Mouse (Mus musculus) testis, postnatal 10 days (tissue): ENCODE data around the gene Wdr83os.

Experiments
- DNase-seq: peaks from one replicate; pipeline ENCODE4 v3.0.0; 2021; ENCODE audit warnings: low spot score

Wdr83os gene

DNA sequence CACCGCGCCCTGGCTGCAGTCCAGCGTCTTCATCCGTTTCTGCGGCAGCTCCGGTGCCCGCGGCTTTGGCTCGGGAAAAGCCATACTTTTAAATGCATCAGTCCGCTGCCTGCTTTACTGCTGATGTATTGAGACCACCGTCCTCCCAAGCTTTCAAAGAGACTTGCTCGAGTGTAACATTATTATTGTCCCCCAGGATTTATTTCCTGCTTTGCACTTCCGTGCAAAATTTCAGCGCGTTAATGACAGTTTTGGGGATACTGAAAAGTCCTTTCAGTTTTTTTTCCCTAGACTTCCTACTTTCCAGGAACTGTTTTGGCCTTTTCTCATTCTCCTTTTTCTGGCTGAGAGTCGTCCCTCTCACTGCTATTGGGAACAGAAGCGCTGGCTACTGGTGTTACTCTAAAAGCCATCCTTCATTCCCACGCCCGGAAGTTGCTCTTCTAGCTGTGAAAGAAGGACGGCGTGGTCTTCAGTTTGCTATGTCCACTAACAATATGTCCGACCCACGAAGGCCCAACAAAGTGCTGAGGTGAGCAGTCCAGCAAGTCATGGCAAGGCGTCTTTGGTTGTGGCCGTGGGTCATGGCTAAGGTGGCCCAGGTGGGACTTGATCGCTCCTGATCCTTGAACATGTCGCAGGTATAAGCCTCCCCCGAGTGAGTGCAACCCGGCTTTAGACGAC, at the start of gene Wdr83os:
Gene Wdr83os (plus strand): TSS at position 209 of the 684 bp plus-strand sequence.
- peak; percentile 77 for DNase-seq

DNA sequence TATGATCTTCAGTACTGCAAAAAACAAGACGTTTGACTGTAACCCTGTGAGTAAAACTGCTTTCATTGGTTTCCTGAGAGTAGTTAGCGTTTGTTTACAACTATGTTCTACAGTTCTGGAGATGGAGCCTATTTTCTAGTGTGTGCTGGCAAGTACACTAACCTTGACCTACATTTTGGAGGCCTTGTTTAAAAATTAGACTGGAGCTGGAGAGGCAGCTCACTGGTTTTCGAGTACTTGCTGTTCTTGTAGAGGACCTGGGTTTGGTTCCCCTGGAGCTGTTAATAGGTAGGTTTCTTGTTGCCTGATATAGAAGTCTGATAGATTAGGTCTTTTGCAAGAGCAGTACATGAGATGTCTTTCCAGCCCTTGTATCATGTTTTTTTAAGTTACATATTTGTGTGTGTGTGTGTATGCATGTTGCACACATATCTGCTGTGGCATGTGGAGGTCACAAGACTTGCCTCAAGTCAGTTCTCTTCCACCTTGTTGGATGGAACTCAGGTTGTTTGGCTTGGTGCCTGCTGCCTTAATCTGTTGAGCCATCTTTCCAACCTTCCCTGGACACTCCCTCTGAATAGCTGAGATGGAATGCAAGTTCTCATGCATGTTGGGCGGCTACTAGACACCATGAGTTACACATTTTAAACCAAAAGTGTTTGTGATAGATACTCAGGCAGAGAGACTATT, 47.8 kb upstream of the Wdr83os start:
- no peak for DNase-seq

DNA sequence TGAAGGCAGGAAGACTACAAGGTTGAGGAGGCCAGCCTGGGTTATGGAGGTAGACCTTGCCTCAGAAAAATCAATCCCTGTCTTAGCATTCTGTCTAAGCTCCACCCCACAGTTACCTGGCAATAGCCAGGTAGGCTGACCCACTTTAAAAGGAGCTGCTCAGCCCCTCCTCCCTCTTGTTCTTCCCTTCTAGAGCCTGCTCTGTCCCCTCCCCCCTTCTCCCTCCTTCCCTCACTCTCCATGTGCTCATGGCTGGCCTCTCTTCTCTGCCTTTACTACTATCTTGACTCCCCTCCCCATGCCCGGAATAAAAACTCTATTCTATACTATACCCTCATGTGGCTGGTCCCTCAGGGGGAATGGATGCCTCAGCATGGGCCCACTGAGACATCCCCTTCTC, 46.7 kb upstream of the Wdr83os start:
- no peak for DNase-seq

DNA sequence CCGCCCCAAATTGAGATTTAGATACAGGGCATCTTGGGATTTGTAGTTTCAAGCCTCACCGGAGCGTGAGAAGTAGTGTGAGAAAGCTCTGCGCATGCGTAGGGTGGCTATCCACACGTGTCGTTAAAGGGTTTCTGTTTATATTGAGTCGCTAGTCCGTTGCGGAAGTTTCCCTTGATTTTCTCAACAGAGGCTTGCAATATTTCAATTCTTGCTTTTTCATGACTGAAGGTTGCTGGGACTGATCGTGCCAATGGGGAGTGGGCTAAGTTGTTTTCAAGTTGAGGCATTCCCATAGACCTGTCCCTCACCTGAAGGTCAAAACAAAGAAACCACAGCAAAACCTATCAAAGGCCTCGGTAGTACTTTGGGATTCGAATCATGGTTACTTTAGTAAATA, 45.8 kb upstream of the Wdr83os start:
- DNase-seq, result peak; percentile 85

DNA sequence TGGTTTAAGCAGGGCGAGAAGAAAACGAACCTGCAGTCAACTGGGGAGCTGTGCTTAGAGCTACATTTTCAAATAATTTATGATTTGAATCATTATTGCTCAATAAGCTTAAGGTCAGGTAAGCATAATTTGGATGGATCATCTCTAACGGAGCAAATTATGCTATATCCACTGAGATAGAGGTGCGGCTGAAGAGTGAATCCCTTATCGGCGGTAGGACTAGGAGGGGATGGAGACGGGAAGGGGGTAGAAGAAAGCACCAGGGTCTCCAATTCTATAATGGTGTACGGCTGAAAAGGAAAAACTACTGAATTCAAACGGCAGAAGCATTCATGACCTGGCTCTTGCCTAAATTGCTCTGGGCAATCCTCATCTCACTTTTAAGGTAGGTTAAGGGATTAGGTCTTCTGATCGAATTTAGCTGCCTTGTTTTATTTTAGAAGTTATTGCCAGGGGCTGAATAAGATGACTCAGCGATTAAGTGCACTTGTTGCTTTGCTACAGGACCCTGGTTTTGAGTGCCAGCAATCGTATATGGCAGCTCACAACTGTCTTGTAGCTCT, 45.3 kb upstream of the Wdr83os start:
- DNase-seq, result no peak

DNA sequence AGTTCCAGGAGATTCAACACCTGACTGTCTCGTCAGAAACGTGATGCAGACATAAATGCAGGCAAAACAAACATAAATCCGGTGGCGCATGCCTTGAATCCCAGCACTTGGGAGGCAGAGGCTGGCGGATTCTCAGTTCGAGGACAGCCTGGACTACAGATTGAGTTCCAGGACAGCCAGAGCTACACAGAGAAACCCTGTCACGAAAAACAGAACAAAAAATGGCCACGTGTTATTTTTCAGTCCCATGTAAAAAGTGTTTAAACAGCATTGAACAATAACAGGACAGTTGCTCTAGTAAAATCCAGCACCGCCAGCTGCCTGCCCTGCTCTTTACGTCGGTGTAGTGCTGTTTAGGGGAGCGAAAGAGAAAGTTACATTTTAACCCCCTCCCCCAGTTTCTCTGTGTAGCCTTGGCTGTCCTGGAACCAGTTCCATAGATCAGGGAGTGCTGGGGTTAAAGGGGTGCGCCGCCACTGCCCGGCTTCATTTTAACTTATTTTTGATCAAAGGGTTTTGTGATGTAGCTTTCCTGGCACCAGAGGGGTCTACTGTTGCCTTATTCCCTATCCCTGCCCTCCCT, 44.7 kb upstream of the Wdr83os start:
- DNase-seq, result no peak

DNA sequence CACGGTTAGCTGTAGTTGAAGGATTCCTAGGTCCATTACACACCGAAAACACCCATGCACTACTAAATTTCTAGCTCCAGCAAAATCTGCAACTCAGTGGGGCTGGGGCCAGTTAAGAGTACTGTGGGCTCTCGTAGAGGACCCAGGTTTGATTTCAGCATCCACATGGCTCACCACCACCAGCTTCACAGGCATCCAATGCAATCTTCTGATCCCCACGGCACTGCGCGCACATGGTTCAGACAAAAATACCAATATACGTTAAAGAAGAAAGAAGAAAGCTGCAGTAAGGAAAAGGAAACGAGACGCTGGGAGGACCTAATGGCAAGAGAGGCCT, 44.2 kb upstream of the Wdr83os start:
- no peak for DNase-seq

DNA sequence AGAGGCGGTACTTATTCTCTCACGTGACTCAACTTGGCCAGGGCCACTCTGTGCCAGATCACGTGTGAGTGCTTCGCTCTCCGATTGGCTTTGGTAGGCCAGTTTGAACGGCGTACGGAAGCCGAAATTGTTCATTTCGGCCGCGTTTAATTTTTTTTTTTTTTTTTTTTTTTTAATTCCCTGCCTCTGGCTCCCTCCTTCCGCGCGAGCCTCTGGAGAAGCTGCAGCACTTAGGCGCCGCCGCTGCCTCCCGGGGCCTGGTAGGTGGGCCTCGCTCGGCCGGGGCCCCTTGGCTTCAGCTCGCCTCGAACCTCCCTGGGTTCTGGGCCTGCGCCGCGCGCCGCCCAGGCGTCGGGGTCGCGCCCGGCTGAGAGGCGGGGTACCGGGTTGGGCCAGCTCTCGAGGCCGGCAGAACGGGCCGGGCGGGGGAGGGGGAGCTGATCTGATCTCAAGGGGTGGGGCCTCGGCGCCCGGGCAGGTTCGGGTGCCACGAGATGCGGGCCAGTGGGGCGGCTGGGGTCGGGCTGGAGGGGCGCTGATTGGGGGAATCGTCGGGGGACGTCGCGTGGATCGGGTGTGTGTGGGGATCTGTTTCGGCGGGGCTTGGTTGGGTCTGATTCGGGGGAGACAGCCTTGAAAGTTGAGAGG, 43.7 kb upstream of the Wdr83os start, which contains the start of gene Tnpo2:
Gene Tnpo2 (plus strand): TSS at position 198 of the 648 bp plus-strand sequence.
- DNase-seq, result peak; percentile 94

DNA sequence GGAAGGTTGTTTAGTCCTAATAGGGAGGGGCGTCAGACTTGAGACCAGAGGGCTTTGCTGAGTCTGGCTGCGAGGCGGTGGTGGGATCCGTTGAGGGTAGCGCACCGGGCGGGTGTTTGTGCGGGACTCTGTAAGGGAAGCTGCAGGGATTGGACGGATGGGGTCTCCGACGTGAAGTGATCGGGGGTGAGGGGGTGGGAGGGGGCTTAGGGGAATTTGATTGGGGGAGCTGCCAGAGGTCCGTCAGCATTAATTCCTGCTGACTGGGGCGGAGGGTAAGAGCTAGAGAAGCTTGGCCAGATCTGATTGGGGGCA, 43.2 kb upstream of the Wdr83os start:
- no peak for DNase-seq

DNA sequence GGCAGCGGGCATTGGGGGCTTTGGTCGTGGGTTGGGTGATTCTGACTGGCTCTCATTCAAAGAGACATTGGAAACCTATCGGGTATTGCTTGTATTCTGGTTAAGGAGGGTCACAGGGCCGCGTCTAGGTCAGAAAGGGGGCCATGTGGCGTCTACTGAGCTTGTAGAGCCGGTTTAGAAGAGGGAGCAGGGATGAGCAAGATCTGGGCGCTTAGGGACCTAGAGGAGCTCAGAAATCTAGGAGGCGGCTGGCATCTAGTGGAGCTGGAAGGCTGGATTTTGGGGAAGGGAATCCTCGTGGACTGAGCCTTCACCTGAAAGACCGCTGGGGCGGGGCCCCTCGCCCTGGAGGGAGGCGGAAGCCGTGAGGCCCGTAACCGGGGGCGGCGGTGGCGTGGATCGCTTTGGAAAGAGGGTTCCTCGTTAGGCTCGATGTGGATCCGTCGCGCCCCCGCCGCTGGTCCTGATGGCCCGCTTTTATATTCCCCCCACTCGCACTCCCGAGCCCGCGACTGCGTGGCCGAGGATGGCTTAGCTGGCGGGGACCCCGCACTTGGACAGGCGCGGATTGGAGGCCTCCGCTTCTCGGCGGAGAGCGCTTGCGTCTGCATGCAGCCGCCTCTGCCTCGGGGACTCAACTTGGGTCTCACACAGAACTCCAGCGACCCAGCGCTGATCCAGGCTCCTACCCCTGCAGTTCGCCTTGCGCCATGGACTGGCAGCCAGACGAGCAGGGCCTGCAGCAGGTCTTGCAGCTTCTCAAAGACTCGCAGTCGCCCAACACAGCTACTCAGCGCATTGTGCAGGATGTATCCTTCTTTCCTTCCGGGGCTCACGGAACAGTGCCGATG, 42.6 kb upstream of the Wdr83os start:
- peak; percentile 73 for DNase-seq

DNA sequence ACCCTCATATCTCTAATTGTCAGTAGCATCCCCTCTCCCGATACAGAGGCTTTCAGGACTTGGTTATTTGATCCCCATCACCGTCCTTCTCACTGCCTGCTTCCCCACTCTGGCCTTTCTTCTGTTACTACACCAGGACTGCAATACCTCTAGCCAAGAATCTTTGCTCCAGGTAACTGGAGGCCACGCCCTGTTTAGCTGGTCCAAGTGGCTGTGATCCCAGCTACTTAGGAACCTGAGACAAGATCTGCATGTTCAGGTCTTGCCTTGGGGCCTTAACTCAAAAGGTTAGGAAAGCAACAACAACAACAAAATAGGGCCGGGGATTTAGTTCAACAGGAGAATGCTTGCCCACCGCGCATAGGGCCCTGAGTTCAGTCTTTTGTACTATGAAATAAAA, 36.9 kb upstream of the Wdr83os start:
- no peak for DNase-seq

DNA sequence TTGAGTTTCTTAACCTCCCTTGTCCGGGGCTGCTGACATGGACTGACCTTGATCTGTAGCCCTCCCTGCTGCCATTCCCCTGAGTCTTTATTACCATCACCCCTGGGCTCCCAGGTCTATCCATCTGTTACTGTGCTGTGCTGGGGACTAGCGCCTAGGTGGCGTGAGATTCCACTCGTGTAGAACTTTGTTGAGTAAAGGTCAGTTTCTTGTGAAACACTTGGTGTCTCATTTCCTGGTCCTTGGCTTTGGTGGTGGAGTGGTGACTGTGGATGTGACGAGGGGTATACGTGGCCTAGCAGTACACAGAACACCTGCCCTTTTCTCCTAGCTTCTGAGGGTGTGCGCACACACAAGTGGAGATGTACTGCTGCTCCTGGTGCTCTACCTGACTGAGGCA, 23.2 kb upstream of the Wdr83os start:
- DNase-seq, result no peak

DNA sequence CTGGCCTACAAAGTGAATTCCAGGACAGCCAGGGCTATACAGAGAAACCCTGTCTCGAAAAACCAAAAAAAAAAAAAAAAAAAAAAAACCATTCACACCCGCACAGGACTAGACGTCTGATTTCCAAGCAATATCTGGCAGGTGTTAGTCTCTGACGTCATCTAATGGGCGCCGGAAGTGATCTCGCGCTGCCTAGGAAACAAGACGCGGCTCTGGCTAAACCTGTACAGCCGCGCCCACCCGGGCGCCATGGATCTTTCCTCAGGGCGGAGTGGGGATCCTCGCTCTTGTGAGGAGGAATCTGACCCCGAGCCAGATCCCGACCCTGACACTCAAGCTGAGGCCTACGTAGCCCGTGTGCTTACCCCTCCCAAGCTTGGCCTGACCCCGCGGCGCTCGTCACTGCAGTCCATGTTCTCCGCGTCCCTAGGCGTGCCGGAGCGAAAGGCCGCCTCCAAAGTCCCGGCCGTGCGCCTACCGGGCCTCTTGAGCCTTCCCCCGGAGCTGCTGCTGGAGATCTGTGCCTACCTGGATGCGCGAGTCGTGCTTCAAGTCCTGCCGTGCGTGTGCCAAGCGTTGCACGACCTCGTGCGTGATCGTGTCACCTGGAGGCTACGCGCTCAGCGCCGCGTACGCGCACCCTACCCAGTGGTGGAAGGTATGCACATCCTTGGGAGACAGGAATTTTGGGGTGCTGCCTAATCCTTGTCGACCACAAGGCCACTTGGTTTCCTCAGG, 20.5 kb upstream of the Wdr83os start, which contains the start of gene Fbxw9:
Gene Fbxw9 (plus strand): TSS at position 177 of the 738 bp plus-strand sequence.
- DNase-seq, result peak; percentile 92

DNA sequence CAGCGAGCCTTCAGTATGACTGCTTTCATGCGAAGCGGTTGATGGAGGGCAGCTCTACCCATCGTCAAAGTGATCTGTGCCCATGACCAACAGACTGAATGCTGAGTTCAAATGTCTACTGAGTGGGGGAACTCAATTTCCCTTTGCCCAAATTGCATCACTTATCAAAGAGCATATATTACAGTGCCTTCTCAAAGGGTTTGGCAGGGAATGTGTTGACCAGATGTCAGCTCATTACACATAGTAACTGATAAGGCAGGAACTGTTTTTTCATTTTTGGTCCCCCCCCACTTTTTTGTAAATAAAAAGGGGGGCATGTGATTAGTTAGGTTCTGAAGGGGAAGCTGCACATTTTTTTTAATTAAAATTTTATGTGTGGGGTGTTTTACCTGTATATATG, 17.9 kb upstream of the Wdr83os start:
- DNase-seq, result no peak

DNA sequence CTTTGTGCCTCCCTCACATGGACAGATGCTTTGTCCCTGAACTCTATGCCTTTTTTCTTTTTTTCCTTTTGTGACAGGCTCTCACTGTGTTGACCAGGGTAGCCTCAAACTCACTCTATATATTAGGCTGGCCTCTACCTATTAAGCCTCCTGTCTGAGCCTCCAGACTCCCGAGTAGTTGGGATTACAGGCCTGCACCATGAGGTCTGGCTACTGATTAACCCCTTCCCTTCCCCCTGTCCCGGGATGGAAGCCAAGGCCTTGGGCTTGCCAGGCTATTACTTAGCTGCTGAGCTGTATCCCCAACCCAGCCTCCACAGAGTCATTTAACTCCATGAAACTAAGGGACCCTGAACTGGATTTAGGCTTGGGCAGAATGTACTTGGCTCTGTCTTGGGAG, 15.3 kb upstream of the Wdr83os start:
- no peak for DNase-seq

DNA sequence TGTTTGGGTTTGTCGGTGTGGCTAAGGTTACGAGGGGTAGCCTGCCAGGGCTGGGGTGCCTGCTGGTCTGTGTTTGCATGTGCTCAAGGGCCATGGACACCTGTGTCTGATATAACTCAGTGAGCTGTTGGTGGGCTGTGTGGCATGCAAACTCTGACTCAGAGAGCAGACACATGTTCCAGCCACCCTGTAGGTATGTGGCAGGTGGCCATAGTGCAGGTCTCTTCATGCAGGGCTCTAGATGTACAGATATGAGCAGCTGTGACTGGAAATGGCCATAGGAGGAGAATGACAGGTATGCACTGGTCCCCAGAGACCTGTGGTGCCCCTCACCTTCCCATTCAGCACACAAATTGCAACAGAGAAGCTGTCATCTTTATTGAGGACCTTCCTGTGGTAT, 13.4 kb upstream of the Wdr83os start:
- no peak for DNase-seq

DNA sequence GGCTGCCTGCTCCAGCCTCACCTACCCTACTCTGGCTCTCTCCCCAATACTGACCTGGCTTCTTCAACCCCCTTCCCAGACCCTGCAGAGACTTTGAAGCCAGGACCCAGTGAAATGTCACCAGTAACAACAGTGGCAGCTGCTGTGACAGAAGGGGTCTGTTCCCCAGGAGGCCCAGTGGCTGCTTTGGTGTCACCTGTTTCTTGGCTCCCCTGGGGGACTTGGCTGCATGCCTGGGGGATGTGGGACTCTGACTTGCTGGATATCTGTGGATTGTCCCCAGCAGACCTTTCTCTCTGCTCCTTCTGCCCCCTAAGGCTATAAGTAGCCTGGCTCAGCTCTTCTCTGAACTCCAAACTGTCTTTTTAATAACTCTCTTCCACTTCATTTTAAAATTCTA, 12.6 kb upstream of the Wdr83os start, which contains the start of gene Gm5741:
Gene Gm5741 (minus strand): TSS at position 1 of the 400 bp plus-strand sequence.
- no peak for DNase-seq

DNA sequence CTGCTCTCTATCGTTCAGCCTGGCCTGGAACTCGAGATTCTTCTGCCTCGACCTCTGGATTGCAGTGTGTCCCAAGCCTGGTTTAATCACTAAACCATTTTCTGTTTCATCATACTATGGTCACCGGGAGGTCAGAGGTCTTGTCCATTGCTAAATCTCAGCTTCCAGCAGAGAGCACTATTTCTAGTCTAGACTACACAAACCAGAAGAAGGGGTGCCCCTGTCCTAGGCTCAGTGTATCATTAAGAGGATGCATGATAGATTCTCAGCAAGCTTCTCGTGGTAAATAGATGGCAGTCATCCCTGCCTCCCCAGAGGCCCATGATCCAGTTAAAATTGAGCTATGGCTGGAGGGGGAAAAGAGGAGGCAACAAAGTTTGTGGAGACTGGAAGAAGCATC, 9.5 kb upstream of the Wdr83os start:
- DNase-seq, result no peak

DNA sequence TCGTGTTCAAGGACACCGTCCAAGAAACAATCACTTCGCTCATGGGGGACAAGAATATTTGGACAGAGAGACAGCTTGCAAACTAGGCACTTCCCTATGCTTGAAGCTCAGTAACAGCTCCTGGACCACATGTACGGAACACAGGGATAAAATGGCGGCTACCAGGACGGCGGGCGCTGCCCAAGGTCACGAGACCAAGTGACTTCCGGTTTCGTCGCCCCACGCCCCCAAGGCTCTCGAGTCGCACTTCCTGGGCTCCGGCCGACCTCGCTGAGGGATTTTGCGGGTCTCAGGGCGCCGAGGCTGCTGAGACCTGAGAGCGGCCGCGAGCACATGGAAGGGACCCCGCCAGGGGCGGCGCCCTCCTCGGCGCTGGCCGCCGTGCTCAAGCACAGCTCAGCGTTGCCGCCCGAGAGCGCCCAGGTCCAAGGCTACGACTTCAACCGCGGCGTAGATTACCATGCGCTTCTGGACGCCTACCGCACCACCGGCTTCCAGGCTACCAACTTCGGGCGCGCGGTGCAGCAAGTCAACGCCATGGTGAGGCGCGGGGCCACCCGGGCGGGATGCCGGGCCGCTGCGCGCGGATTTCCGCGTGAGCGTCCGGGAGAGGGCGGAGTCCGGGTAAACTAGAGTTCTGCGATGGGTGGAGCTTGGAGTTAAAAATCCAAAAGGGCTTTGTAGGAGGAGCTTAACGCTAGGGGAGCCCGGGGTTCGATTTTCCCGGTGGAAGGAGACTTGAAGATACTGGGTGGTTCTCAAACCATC, 8.8 kb upstream of the Wdr83os start, which contains the start of gene Dhps:
Gene Dhps (plus strand): TSS at position 244 of the 768 bp plus-strand sequence.
- DNase-seq, result peak; percentile 90

DNA sequence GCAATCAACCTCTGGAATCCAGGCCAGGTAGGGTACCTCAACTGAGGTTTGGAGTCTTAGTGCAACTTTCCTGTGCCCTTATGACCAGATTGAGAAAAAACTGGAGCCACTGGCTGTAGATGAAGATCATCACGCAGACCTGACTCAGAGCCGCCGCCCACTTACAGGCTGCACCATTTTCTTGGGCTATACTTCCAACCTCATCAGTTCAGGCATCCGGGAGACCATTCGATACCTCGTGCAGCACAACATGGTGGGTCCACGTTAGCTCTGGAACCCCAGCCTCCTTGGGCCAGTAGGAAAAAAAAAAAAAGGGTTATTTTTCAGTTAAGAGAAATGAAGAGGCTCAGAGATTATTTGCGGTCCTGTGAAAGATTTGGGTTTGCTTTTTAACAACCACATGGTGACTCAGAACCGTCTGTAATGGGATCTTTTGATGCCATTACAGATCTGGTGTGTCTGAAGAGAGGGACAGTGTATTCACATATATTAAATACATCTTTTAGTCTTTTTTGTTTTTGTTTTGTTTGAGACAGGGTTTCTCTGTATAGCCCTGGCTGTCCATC, 8.1 kb upstream of the Wdr83os start:
- no peak for DNase-seq
